Mouse (Mus musculus) testis, adult 2 months (tissue): ENCODE data around the gene Rab3a.

Experiments used
- CTCF ChIP-seq: fragments of 200-500 bp; IDR thresholded peaks from 2 replicates; pipeline ENCODE4 v1.5.1; 2012; ENCODE audit warnings: low read depth, mild to moderate bottlenecking, inconsistent platforms, low read length, moderate library complexity; ENCODE audit not compliant: control insufficient read depth, insufficient read depth, insufficient replicate concordance
- POLR2A ChIP-seq: fragments of 200-500 bp; IDR thresholded peaks from 2 replicates; pipeline ENCODE4 v1.6.1; 2012; ENCODE audit warnings: low read depth, mild to moderate bottlenecking, inconsistent platforms, low read length, moderate library complexity; ENCODE audit not compliant: control insufficient read depth

DNA sequence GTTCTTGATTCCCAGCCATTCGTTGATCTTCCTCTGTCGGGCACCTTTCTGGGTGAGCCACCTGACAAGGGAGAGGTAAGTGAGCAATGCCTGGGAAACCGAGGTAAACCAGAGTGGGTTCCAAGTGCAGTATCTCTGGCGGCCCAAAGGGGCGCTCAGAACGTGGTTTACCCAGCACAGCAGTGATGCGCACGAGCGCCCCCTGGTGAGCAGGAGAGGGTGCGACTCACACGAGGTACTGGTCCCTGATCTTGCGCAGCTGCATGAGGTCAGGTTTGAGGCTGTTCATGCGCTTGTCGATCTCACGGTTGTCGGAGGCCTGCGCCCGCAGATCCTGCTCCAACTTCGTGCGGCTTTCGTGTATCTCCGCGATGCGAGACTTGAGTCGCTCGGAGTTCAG lies 14.9 kb downstream of the Rab3a start:
- TF ChIP-seq CTCF (peak; percentile 96), POLR2A (no peak)
